Mouse (Mus musculus) brain, embryonic 14.5 days (tissue): Measurements from ENCODE around the gene Mgll.

ENCODE experiments used
- CTCF ChIP-seq: fragments of 200-500 bp; IDR thresholded peaks from 2 replicates; pipeline ENCODE4 v1.5.1; 2012; ENCODE audit warnings: inconsistent platforms, mild to moderate bottlenecking, moderate library complexity, borderline replicate concordance; ENCODE audit not compliant: insufficient read depth, insufficient read length; ENCODE audit errors: extremely low read depth
- POLR2A ChIP-seq: fragments of 200-500 bp; IDR thresholded peaks from 2 replicates; pipeline ENCODE4 v1.6.1; 2012; ENCODE audit warnings: mild to moderate bottlenecking, inconsistent platforms, borderline replicate concordance; ENCODE audit not compliant: poor library complexity, insufficient read depth, insufficient read length, severe bottlenecking; ENCODE audit errors: extremely low read depth

- TF ChIP-seq CTCF (no peak), POLR2A (no peak)
Observed at GRCm38 (mm10) chr6:88842731-88843151, 118.5 kb downstream of the Mgll start.
